Mouse (Mus musculus) lung, postnatal 25 days (tissue): ENCODE measurements around the gene Ifi205.
A peak's percentile ranks its signal among the peaks of the same experiment; 100 is the strongest.
"Not testable (repeated sequence)": the region's sequence is repeated elsewhere in the genome, so short reads cannot be mapped to it uniquely, and the experiment has no call there.

Experiments
- DNase-seq: peaks from one replicate; pipeline ENCODE4 v3.0.0; 2022; ENCODE audit warnings: low spot score

Gene Ifi205

DNA sequence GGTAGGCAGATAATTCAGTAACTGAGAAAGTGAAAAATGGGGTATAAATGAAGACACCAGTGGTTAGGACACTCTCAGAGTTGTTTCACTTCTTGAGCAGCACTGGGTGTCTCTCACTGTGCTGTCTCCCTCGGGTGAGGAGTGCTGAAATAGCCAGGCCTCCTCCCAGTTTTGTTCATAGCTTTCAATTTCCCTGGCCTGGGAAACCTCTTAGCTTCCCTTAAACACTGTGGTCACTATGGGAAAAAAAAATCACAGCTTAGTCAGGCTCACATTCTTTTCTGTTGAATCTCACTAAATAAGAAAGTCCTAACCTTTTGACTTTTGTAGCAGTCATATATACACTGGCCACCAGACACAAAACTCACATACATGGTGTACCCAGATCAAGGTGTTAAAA is at the start of gene Ifi205:
Gene Ifi205, minus strand, starts transcription at position 113 of the 400 bp plus-strand sequence.
- DNase-seq = no peak

DNA sequence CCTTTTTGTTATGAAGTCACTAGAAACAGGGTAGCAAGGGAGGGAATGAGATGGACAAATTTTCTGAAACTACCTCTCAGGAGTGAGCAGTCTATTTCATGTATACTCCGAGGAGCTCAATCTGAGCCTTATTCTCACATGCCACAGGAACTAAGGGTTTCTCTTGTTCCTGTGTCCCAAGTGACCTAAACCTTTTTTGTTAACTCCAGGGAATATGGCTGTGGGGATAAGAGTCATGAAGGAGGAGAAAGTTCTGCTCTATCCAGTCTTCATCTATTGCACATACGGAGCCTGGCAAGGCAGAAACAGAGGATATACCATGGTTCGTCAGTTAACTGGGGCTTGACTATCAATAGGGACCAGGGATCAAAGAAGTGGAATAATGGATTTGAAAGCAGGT is 34.7 kb upstream of the Ifi205 start, which contains the start of gene Olfr430:
Gene Olfr430, plus strand, starts transcription at position 301 of the 400 bp plus-strand sequence.
- DNase-seq = no peak

DNA sequence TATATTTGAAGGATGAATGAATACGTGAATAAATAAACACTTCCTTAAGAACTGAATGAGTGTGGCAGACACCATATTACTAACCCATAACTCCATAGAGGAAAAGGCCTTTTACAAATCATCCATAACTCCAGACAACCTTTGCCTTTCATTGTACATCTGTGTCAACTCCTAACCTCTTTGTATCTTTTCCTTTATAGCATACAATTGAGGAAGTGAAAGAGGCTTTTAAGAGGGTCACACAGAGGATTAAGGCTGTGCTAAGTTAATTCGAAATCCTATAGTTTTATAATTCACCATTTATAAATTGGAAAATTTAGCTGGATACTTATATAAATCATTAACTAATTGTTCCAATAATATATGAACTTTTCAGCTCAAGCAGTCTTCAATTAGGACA is 23.6 kb upstream of the Ifi205 start:
- no peak for DNase-seq

DNA sequence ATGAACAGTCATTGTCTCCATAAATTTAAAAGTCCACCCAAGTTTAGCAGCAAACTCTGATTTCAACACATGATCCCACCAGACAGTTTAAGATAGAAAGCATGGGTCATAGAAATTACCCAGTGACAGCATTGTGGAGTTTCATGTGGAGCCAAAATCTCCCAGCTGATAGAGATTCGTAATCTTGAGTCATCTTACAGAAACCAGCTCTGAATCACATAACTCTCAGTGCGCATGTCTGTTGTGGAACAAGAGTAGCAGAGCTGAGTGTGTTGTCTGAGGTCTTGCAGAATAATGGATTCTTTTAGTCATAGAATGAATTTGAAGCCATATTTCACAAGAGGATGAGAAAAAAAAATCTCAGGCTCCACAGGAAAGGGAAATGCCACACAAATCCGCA is 21.4 kb upstream of the Ifi205 start:
- DNase-seq = no peak

DNA sequence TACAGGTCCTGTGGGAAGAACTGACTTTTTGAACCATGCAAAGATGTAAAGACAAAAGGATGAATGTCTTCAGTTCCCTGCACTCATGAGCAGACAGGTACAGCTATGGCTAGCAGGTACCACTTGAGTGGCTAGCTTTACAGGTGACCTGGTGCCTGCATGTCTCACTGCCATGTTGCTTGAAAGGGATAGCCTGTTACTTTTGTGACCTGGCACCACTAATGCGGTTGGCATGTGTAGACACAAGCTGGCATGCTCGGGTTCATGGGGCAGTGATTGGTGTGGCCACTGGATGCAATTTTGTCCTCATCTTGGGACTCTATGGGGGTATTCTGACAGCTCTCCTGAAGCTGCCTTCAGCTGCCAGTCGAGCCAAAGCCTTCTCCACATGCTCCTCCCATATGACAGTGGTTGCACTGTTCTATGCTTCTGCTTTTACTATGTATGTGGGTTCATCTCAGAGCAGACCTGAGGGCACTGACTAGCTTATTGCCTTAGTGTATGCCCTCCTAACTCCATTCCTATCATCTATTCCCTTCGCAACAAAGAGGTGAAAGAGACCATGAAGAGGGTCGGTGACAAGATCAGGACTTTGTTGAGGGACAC is 20.4 kb upstream of the Ifi205 start:
- no peak for DNase-seq

DNA sequence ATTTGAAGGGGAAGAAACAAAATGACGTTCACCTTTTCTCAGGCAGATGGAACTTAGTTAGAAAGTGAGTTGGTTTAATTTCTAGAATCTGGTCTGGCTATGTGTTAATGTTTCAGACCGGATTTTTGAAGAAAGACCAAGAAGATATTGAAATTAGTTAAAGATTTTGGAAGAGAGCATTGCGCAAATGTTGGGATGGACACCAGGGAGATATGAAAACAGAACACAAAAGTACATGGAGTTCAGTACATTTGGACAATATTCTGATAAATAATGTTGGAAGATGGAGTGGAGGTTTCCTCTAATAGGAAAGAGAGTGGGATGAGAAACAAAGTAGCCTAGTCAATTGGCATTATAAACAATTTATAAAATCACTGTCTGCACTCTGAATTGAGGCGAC is 19.9 kb upstream of the Ifi205 start:
- DNase-seq = no peak

DNA sequence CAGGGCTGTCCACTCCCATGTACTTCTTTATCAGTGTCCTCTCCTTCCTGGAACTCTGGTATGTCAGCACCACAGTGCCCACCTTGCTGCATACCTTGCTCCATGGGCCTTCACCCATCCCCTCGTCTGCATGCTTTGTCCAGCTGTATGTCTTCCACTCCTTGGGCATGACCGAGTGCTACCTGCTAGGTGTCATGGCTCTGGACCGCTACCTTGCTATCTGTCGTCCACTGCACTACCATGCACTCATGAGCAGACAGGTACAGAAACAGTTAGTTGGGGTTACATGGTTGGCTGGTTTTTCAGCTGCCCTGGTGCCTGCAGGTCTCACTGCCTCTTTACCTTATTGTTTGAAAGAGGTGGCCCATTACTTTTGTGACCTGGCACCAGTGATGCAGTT is 18.9 kb upstream of the Ifi205 start:
- no peak for DNase-seq

DNA sequence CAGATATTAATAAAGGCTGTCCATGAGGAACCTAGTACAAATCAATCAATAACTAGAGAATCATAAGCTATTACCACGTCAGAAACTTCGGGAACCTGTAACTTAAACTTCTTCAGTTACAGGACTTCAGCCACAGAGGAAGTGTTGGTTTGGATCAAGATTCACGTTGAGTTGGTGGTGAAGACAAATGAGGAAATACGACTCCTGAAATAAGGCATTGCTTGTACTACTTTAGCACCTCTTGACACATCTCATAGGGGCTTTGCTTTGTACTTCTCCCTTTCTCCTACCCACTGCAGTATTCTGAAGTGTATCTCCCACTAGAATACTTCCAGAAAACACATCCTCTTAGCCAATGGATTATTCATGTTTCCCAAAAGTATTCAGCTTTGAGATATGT is 17.7 kb upstream of the Ifi205 start:
- not testable (repeated sequence) for DNase-seq

DNA sequence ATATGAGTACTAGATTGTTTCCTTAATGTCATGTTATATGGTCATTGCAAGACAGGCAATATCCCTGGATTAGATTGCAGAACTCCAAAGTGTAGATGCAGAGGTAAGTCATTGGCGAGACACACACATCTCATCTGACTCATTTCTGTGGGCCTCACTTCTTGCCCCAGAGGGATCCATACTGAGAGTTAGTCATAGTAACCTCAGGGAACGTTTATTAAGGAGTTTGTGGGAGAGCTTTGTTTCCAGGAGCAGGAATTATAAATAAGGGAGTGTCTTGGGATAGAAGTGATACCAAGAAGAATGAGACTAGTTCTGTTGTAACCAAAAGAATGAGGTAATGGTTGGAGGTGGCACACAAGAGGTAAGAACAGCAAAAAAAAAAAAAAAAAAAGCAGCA is 17.3 kb upstream of the Ifi205 start, which contains the start of gene Olfr432:
Gene Olfr432, plus strand, starts transcription at position 313 of the 400 bp plus-strand sequence.
- DNase-seq = no peak

DNA sequence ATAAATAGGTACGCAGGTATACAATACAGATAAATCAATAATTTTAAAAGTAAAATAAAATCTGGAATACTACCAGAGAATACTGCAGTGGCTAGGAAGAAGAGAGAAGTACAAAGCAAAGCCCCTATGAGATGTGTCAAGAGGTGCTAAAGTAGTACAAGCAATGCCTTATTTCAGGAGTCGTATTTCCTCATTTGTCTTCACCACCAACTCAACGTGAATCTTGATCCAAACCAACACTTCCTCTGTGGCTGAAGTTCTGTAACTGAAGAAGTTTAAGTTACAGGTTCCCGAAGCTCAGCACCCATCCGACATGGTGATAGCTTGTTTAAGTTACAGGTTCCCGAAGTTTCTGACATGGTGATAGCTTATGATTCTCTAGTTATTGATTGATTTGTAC is 16.6 kb upstream of the Ifi205 start:
- not testable (repeated sequence) for DNase-seq

DNA sequence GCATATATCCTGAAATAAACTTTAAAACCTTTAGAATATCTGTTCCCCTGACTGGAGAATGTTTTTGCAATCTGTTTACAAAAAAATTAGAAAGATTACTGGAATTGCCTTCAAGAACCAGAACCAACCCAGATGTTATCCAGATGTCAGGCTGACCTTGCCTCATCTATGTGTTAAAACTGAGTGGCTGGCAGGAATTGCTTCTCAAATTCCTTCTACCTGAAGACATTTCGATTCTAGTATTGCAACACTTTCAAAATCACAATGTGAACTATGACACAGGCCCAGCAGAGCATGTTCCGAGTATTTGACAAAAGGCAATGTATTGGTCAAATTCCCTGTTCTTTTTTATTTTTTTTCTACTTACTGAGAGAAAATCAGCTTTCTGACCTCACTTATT is 12.8 kb upstream of the Ifi205 start:
- peak; percentile 28 for DNase-seq

DNA sequence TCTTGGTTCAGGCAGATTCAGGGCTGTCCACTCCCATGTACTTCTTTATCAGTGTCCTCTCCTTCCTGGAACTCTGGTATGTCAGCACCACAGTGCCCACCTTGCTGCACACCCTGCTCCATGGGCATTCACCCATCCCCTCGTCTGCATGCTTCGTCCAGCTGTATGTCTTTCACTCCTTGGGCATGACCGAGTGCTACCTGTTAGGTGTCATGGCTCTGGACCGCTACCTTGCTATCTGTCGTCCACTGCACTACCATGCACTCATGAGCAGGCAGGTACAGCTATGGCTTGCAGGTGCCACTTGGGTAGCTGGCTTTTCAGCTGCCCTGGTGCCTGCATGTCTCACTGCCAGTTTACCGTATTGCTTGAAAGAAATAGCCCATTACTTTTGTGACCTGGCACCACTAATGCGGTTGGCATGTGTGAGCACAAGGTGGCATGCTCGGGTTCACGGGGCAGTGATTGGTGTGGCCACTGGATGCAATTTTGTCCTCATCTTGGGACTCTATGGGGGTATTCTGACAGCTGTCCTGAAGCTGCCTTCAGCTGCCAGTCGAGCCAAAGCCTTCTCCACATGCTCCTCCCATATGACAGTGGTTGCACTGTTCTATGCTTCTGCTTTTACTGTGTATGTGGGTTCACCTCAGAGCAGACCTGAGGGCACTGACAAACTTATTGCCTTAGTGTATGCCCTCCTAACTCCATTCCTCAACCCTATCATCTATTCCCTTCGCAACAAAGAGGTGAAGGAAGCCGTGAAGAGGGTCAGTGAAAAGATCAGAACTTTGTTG is 10.7 kb upstream of the Ifi205 start:
- not testable (repeated sequence) for DNase-seq

DNA sequence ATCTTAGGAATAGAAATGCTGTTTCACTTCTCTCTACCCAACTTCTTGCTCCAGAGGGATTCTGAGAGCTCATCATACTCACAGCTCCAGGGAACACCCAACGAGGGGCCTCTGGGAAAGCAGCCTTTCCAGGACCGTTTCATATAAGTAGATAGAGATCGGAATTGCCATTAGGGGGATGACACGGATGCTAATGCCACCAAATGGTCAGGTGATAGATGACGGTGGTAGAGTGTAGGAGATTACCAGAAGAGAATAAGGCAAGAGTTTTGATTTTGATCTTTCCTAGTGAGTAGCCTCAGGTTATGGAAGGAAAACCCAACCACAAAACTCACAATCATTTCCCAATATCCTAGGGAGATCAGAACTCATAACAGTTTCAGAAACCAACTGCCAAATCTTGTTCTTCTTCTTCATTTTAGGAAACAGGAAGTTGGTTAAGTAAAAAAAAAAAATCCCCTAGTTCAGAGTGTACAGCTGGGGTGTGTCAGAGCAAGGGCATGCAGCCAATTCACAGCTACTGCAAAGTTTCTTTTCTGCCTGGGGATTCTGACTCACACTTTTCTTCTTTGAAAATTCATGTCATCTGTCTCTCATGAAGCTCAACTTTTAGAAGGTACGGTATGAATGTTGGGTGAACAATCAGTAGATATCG is 9.0 kb upstream of the Ifi205 start, which contains the start of gene Olfr433:
Gene Olfr433, plus strand, starts transcription at position 183 of the 655 bp plus-strand sequence.
- peak; percentile 75 for DNase-seq

DNA sequence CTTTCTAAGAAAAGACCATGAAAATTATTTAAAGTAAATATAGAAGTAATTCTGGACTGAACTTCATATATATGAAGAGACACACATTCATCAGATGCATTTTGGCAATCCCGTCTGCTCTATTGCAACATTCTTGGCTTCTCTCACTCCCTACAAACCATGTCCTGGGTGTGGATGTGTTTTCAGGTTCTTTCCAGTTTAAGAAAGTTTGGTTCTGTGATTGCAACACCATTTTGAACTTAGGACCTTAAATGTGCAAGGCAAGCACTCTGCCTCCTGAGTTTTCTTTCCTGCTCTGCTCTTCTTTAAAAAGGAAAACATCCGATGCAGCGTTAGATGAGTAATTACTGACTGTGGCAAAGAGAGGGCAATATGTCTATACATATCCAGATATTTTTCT is 6.9 kb upstream of the Ifi205 start:
- no peak for DNase-seq

DNA sequence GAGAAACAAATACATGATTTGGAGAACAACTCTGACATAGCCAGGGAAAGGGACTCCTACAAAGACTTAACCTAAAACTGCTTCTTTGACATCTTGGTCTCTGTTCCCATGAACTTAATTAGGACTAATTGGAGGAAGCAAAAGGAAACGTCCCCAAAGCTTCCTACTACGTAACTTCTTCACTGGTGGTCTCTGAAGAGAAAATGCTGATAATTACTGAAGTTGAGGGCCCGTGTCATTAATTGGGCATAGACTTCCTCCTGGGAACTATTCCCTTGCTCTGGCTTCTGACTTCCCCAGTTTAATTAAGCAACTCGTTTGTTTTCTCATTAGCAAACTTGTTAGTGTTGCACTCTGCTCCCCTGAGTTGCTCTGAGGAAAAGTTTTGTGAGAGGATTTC is 4.2 kb upstream of the Ifi205 start:
- no peak for DNase-seq

DNA sequence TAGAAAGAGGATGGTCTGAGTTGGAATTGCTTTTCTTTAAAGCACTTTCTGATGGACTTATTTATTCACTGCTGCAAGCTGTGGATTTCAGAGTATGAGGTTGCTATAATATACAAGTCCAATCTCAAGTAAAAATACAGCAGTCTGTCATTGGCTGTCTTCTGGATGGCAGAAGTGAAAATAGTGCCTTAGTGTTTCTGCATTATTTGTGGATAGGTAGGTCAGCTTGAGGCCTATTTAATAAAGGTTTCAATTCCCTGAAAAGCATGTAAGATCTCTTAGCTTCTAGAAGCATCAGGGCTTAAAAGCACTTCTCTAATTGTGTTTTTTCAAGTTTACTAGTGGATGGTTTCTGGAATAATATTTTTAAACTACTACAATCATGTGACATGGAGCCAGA is 24.6 kb downstream of the Ifi205 start:
- not testable (repeated sequence) for DNase-seq

DNA sequence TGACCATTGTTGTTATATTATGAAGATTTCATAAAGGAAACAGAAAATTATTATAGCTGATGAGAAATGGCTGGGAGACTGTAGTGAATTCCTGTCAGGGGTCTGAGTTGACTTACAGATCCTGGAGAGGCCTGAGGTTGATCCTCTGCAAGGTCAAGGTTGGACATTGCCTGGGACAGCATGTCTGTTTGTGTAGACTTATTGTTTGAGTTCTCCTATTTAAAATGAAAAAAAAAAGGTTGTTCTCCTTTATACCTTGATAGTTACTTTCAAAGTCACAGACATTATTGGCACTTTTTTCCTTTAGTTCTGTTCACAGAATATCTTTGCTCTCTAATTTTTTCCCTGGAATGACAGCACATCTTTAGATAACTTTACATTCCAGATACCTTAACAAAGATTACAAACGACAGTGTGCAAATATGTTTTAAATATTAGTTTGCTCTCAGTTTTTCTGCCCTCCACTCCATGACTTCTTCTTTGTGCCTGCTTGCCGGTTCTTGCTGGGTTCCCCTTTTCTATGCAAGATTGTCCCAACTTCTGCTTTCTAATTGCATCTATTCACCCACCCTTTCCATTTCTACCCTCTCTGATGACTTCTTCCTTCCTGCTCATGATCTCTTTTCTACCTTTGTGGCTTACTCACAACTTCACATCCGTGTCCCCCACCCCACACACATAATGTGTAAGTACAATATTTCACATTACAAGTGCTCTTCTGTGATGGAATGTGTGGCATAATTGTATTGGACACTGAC is 27.1 kb downstream of the Ifi205 start:
- not testable (repeated sequence) for DNase-seq

DNA sequence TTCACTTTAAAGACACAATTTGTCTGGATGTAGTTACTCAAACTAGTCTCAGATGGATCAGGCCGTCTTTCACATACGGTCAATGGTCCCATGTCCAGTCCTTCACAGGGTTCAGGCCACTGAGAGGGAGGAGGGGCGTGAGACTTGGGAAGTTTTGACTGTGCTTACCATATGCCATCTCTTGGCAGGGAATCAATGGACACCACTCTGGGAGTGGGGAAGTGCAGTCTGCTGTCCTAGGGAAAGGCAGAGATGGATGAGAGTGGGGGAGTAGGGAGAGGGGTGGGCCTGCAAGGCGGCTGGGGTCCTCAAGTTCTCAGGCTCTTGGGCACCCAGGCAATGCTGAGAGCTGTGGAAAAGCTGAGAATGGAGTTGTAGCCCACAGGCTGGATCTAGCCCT is 36.6 kb downstream of the Ifi205 start:
- no peak for DNase-seq

DNA sequence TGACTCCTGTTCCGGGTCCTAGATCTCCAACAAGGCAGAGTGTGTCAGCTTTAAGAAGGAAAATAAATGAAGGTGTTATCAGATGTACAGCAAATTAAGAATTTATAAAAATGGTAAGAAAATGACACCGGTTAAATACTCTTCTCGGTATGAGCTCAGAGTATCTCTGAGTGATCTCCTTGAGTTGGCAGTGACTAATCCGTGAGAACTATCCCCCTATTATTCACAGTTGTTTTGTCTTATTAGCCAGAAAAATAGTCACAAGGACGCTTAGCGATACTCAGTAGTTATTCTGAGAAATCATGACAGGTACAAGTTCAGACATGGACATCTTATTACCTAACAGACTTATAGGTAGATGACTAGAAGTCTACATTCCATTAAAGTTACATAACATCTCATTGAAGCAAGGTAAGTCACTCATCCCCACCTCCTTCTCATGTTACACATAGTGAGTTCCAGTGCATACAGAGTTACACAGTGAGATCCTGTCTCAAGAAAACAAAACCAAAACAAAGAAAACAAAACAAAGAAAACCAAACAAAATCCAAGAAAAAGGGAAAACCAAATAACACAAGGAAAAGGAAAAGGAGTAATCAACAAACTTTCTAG is 48.8 kb downstream of the Ifi205 start, which contains the start of gene Ifi202b:
Gene Ifi202b, minus strand, starts transcription at position 51 of the 612 bp plus-strand sequence.
- not testable (repeated sequence) for DNase-seq

DNA sequence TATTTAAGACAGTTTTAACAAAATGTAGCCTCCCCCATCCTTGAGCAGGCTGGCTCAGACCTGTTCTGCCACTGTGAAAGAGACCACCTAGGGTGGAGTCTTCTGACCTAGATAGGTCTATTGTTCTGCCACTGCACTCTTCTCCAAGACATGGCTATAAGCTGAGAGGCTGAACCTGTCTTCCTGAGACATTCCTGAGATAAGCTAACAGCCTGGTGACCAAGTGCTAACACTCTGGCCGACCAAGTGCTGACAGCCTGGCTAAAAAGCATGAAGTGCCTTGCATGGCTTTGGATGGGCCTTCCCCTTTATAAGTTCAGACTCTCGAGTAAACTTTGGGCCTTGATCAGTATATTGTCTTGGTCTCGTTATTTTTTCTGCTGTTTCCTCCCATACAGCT is 50.6 kb downstream of the Ifi205 start:
- not testable (repeated sequence) for DNase-seq

DNA sequence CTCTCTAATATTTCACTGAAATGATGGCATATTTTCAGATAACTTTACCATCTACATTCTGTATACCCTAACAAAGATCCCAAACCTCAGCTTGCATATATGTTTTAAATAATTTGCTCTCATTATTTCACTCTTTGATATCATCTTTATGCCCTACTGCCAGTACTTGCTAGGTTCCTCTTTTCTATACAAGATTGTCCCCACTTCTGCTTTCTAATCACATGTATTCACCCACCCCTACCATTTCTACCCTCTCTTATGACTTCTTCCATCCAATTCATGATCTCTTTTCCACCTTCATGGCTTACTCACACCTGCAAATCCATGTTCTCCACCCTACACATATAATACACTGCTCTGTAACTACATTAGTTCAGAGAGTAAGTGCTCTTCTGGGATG is 54.0 kb downstream of the Ifi205 start:
- no peak for DNase-seq

DNA sequence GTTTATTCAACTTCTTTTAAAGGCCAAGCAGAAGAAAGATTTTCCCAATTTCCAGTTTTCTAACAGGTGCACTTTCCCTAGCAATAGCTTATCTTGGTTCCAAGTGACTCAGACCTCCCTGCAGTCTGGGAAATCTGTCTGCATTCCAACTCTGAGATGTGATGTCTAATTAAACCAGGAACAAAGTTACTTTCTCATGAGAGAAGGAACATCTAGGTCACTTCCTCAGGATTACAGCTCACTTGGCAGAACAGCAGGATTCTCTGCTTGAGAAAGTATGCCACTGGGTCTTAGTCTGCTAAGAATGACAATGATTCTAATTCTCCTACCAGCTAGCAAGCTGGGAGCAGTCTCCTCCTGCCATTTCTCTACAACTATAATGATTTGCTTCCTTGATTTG is 58.5 kb downstream of the Ifi205 start:
- no peak for DNase-seq
